Mouse (Mus musculus) forebrain, embryonic 14.5 days (tissue): ENCODE results near the gene Ift80. TPM values are rescaled to one million over a fixed set of nuclear protein-coding genes. Genes with fewer than 3 reads are reported as not detected.

Source experiments
- ATAC-seq: fragments of 200-750 bp; cut with Nextera tagmentation; 2 replicates; pipeline ENCODE4 v1.8.0; 2017; ENCODE audit warnings: mild to moderate bottlenecking, moderate library complexity
- DNase-seq: peaks from one replicate; pipeline ENCODE4 v3.0.0-alpha.2; 2015; ENCODE audit warnings: low spot score
- H3K27ac ChIP-seq: fragments of 300-500 bp; sonication (generic); 2 replicates; pipeline ENCODE4 v1.5.1; 2014; ENCODE audit warnings: low read depth, mild to moderate bottlenecking, control low read depth, low read length, moderate library complexity
- H3K27me3 ChIP-seq: fragments of 300-500 bp; sonication (generic); replicated peaks from 2 replicates; pipeline ENCODE4 v1.6.1; 2014; ENCODE audit warnings: low read length, control low read depth, mixed read lengths; ENCODE audit not compliant: control insufficient read depth, insufficient read depth
- H3K36me3 ChIP-seq: fragments of 300-500 bp; sonication (generic); 2 replicates; pipeline ENCODE4 v1.6.1; 2014; ENCODE audit warnings: low read length, control low read depth; ENCODE audit not compliant: control insufficient read depth, insufficient read depth
- H3K4me1 ChIP-seq: fragments of 300-500 bp; sonication (generic); 2 replicates; pipeline ENCODE4 v1.6.1; 2014; ENCODE audit warnings: antibody characterized with exemption, low read length, control low read depth; ENCODE audit not compliant: control insufficient read depth, insufficient read depth
- H3K4me2 ChIP-seq: fragments of 300-500 bp; sonication (generic); 2 replicates; pipeline ENCODE4 v1.6.1; 2014; ENCODE audit warnings: mild to moderate bottlenecking, control low read depth, low read length
- H3K4me3 ChIP-seq: fragments of 300-500 bp; sonication (generic); 2 replicates; pipeline ENCODE4 v1.5.1; 2014; ENCODE audit warnings: low read depth, low read length, control low read depth
- H3K9ac ChIP-seq: fragments of 300-500 bp; sonication (generic); 2 replicates; pipeline ENCODE4 v1.6.1; 2014; ENCODE audit warnings: mild to moderate bottlenecking, low read length, control low read depth, moderate library complexity
- H3K9me3 ChIP-seq: fragments of 300-500 bp; sonication (generic); replicated peaks from 2 replicates; pipeline ENCODE4 v1.6.1; 2016; ENCODE audit warnings: low read length, control low read depth, mixed read lengths; ENCODE audit not compliant: control insufficient read depth
- WGBS: fragments of 180-500 bp; shearing (Covaris S2); extraction: QIAGEN DNeasy Blood & Tissue Kit; methylation state at CpG from one replicate; pipeline ENCODE4 v1.1.7; 2014; 5-methylcytosine and 5-hydroxymethylcytosine counted together
- polyA plus RNA-seq: library from polyadenylated mRNA; unstranded; fragments of >200 nt; fragmentation: Nextera tagmentation; extraction: Ambion mirVana; gene quantifications from 2 replicates; pipeline ENCODE4 v1.2.1, GENCODE M21; 2014

Gene Ift80
- polyA plus RNA-seq, 1 experiment from 2014 or later: 12.5 TPM

DNA sequence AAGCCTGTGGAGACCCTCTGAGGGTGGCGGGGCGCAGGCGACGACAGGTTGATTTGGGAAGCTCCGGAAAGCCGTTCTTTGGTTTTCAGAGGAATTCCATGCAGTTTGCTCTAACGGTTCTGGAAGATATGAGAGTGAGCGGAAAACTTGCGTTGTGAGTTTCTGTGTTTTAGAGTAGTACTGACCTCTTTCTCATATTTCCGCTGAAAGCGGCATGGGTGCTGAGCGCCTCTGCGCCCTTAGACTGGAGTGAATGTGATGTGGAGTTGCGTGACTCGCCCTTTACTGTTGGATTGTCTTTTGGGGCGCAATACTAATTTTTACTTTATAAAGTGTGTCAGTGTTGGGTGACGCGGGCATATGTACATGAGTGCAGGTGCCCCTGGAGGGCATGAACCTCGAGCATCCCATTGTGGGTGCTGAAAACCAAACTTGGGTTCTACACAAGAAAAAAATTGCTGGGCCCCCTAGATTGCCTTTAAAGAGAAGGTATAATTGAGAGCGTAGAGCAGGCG, 1.9 kb upstream of the Ift80 start:
- WGBS: 3% methylated on average over 21 of the region's 21 CpGs
- no peak for ATAC-seq
- H3K27ac ChIP-seq: peak overlapping the region; percentile 85; the same call in 1 of the 2 replicates

GRCm38 (mm10) chr3:69005338-69006245, 1.2 kb upstream of the Ift80 start:
- Histone ChIP-seq H3K4me2 (peak overlapping the region; percentile 84), H3K9ac (peak overlapping the region; percentile 86), H3K27ac (peak overlapping the region; percentile 85), H3K36me3 (no peaks in the 10 kb centered on the region), H3K4me1 (peaks cover 8% of the 10 kb centered on the region; the same call in 1 of the 2 replicates), H3K9me3 (no peaks in the 10 kb centered on the region), H3K27me3 (no peaks in the 10 kb centered on the region), H3K4me3 (peak overlapping the region; percentile 97)
- peak; percentile 49 for DNase-seq
- ATAC-seq: peak; percentile 56
- under 1% methylated on average over 71 of the region's 72 CpGs for WGBS

More for the DNA sequence above, 1.9 kb upstream of the Ift80 start:
- Histone ChIP-seq H3K9ac (peak overlapping the region; percentile 86), H3K27me3 (no peaks in the 10 kb centered on the region), H3K4me1 (peaks cover 8% of the 10 kb centered on the region; the same call in 1 of the 2 replicates), H3K4me2 (peak overlapping the region; percentile 84), H3K36me3 (no peaks in the 10 kb centered on the region), H3K9me3 (no peaks in the 10 kb centered on the region), H3K4me3 (peak overlapping the region; percentile 97)
- peak; percentile 28 for DNase-seq

DNA sequence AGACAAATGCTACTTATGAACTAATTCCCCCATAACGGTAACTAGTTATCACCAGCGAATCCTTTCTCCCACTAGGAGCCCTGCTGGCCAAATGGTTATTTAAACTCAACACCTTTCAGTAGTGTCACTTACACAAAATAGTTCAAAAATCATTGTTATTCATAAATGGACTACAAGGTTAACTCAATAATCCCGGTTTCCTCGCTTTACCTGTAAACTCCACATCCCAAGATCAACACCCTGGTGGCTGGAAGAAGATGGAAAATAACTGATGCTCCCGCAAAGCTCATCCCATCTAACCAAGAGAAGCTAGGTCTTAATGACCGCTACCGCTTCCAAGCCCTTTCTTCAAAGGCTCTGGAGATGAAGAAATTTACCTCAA, 324 bp downstream of the Ift80 start:
- Histone ChIP-seq H3K4me1 (peaks cover 8% of the 10 kb centered on the region; the same call in 1 of the 2 replicates), H3K9me3 (no peaks in the 10 kb centered on the region), H3K9ac (peak overlapping the region; percentile 71), H3K4me2 (peak overlapping the region; percentile 60), H3K27ac (peak overlapping the region; percentile 85), H3K27me3 (no peaks in the 10 kb centered on the region), H3K36me3 (no peaks in the 10 kb centered on the region), H3K4me3 (peak overlapping the region; percentile 97)
- 2% methylated on average over 7 of the region's 7 CpGs for WGBS
- DNase-seq (no peak), ATAC-seq (peak; percentile 36)

- H3K4me1 ChIP-seq: peaks cover 8% of the 10 kb centered on the region; the same call in 1 of the 2 replicates
- no peak overlapping the region for H3K9ac ChIP-seq
- H3K4me3 ChIP-seq: no peak overlapping the region
- H3K4me2 ChIP-seq: no peak overlapping the region
- no peaks in the 10 kb centered on the region for H3K36me3 ChIP-seq
- no peaks in the 10 kb centered on the region for H3K27me3 ChIP-seq
- DNase-seq: no peak
- no peak for ATAC-seq
- 86% methylated on average over 4 of the region's 4 CpGs for WGBS
- no peak overlapping the region for H3K27ac ChIP-seq
- H3K9me3 ChIP-seq: no peaks in the 10 kb centered on the region
Measured at GRCm38 (mm10) chr3:69002781-69003180, 1.6 kb downstream of the Ift80 start.

GRCm38 (mm10) chr3:68986550-68986949, 17.8 kb downstream of the Ift80 start:
- Histone ChIP-seq H3K4me3 (no peak overlapping the region), H3K4me1 (no peaks in the 10 kb centered on the region), H3K4me2 (no peak overlapping the region), H3K36me3 (peaks cover 21% of the 10 kb centered on the region), H3K27me3 (no peaks in the 10 kb centered on the region), H3K27ac (no peak overlapping the region), H3K9ac (no peak overlapping the region), H3K9me3 (no peaks in the 10 kb centered on the region)
- ATAC-seq (no peak), DNase-seq (no peak)
- WGBS: 88% methylated on average over 2 of the region's 2 CpGs

- no peak overlapping the region for H3K9ac ChIP-seq
- H3K27ac ChIP-seq: no peak overlapping the region
- H3K4me2 ChIP-seq: no peak overlapping the region
- no peaks in the 10 kb centered on the region for H3K9me3 ChIP-seq
- ATAC-seq (no peak), DNase-seq (no peak)
- H3K36me3 ChIP-seq: peaks cover 8% of the 10 kb centered on the region
- H3K4me1 ChIP-seq: no peaks in the 10 kb centered on the region
- H3K27me3 ChIP-seq: no peaks in the 10 kb centered on the region
- H3K4me3 ChIP-seq: no peak overlapping the region
- 77% methylated on average over 9 of the region's 9 CpGs for WGBS
Measured at GRCm38 (mm10) chr3:68980898-68981297, 23.5 kb downstream of the Ift80 start.

- no peaks in the 10 kb centered on the region for H3K4me1 ChIP-seq
- 87% methylated on average over 10 of the region's 10 CpGs for WGBS
- no peak for ATAC-seq
- no peaks in the 10 kb centered on the region for H3K27me3 ChIP-seq
- H3K4me2 ChIP-seq: no peak overlapping the region
- H3K36me3 ChIP-seq: no peaks in the 10 kb centered on the region
- DNase-seq: no peak
- no peak overlapping the region for H3K27ac ChIP-seq
- H3K4me3 ChIP-seq: no peak overlapping the region
- H3K9me3 ChIP-seq: no peaks in the 10 kb centered on the region
- H3K9ac ChIP-seq: no peak overlapping the region
Measured at GRCm38 (mm10) chr3:68979187-68979586, 25.2 kb downstream of the Ift80 start.

GRCm38 (mm10) chr3:68977696-68978095, 26.7 kb downstream of the Ift80 start:
- Histone ChIP-seq H3K27ac (no peak overlapping the region), H3K36me3 (no peaks in the 10 kb centered on the region), H3K9me3 (no peaks in the 10 kb centered on the region), H3K9ac (no peak overlapping the region), H3K4me3 (no peak overlapping the region), H3K27me3 (no peaks in the 10 kb centered on the region), H3K4me2 (no peak overlapping the region), H3K4me1 (no peaks in the 10 kb centered on the region)
- DNase-seq (no peak), ATAC-seq (no peak)
- 93% methylated on average over 4 of the region's 4 CpGs for WGBS
